Mouse (Mus musculus) small intestine, adult 2 months (tissue): ENCODE data around the gene Pcbp2. TPM values are rescaled to one million over a fixed set of nuclear protein-coding genes. Genes with fewer than 3 reads are reported as not detected.

Experiments used
- H3K27ac ChIP-seq: fragments of 200-500 bp; 2 replicates; pipeline ENCODE4 v1.5.1; 2012; ENCODE audit warnings: low read depth, low read length, control low read depth, inconsistent platforms; ENCODE audit not compliant: insufficient read depth
- H3K27me3 ChIP-seq: fragments of 200-500 bp; 2 replicates; pipeline ENCODE4 v1.6.1; 2012; ENCODE audit warnings: mild to moderate bottlenecking, moderate library complexity, low read length, inconsistent platforms; ENCODE audit not compliant: control insufficient read depth, insufficient read depth
- H3K36me3 ChIP-seq: fragments of 200-500 bp; 2 replicates; pipeline ENCODE4 v1.6.1; 2012; ENCODE audit warnings: mild to moderate bottlenecking, low read length, control low read depth, inconsistent platforms; ENCODE audit not compliant: control insufficient read depth, insufficient read depth
- H3K4me1 ChIP-seq: fragments of 200-500 bp; 2 replicates; pipeline ENCODE4 v1.6.1; 2012; ENCODE audit warnings: low read length, inconsistent platforms, mixed read lengths; ENCODE audit not compliant: control insufficient read depth, insufficient read depth, insufficient read length
- H3K4me3 ChIP-seq: fragments of 200-500 bp; 2 replicates; pipeline ENCODE4 v1.5.1; 2012; ENCODE audit warnings: low read depth, mild to moderate bottlenecking, control low read depth, inconsistent platforms, low read length, moderate library complexity
- CTCF ChIP-seq: fragments of 200-500 bp; IDR thresholded peaks from 2 replicates; pipeline ENCODE4 v1.5.1; 2012; ENCODE audit warnings: low read depth, mild to moderate bottlenecking, control low read depth, inconsistent platforms, low read length, moderate library complexity, mixed read lengths; ENCODE audit not compliant: insufficient replicate concordance, insufficient read length; ENCODE audit errors: extremely low read depth
- POLR2A ChIP-seq: fragments of 200-500 bp; IDR thresholded peaks from 2 replicates; pipeline ENCODE4 v1.6.1; 2012; ENCODE audit warnings: low read depth, mild to moderate bottlenecking, control low read depth, inconsistent platforms, low read length, moderate library complexity
- WGBS: fragments of 180-500 bp; shearing (Covaris S2); methylation state at CpG from one replicate; pipeline ENCODE4 v1.1.7; 2018; 5-methylcytosine and 5-hydroxymethylcytosine counted together
- polyA plus RNA-seq: library from polyadenylated mRNA; depleted of rRNA; stranded (reverse); fragments of >200 nt; gene quantifications from 2 replicates; pipeline ENCODE4 v1.2.3, GENCODE M21; 2012

Gene Pcbp2
- polyA plus RNA-seq, 1 experiment = 442 TPM

DNA sequence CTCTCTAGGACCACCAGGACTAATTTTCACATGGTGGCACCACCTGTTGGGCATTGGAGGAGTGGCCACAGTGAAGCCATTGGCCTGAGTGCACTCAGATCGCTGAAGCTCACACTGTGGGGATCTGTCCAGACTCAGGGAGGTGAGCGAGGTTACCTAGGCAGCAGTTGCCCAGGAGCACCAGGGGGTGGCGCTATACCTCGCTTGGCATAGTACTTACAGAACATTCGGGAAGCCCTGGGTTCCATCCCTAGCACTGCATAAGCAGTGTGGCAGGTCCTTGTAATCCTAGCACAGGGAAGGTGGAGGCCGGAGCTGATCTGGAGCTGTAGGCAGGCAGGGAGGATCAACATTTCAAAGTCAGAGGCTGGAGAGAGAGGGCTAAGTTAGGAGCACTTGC, 14.3 kb upstream of the Pcbp2 start:
- no peaks in the 10 kb centered on the region for H3K27me3 ChIP-seq
- H3K4me1 ChIP-seq = peaks cover 8% of the 10 kb centered on the region; the same call in 1 of the 2 replicates
- TF ChIP-seq CTCF (peak; percentile 49; the same call in 1 of the 2 replicates), POLR2A (no peak)
- H3K27ac ChIP-seq = no peak overlapping the region
- 59% methylated on average over 6 of the region's 6 CpGs for WGBS
- H3K4me3 ChIP-seq = no peak overlapping the region
- H3K36me3 ChIP-seq = 0 out of 2 replicates have a peak, but pooled peaks cover 3% of the 10 kb centered on the region

DNA sequence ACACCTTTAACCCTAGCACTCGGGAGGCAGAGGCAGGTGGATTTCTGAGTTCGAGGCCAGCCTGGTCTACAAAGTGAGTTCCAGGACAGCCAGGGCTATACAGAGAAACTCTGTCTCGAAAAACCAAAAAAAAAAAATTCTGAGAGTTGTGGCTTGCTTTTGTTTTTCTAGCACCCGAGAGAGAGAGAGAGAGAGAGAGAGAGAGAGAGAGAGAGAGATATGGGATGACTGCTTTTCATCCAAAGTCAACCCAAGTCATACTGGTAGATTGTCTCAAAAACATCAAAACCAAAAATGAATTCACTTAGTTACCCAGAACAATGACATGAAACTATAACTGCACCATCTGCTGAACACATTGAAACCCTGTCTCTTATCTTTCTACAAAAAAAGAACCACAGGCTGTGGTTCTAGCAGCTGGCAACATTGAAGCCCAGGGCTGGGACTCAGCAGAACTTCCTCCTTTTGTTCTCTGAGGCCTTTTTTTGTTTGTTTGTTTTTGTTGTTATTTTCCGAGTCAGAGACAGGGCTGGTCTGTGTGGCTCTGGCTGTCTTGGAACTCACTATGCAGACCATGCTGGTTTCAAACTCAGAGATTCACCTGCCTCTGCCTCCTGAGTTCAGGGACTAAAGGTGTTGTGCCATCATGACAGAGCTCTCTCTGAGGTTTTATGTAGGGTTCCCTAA, 12.1 kb upstream of the Pcbp2 start:
- WGBS = 64% methylated on average over 5 of the region's 5 CpGs
- no peaks in the 10 kb centered on the region for H3K27me3 ChIP-seq
- peaks cover 17% of the 10 kb centered on the region for H3K36me3 ChIP-seq
- peak overlapping the region; percentile 72 for H3K27ac ChIP-seq
- peaks cover 10% of the 10 kb centered on the region for H3K4me1 ChIP-seq
- H3K4me3 ChIP-seq = no peak overlapping the region
- TF ChIP-seq CTCF = no peak
- no peak for TF ChIP-seq POLR2A

DNA sequence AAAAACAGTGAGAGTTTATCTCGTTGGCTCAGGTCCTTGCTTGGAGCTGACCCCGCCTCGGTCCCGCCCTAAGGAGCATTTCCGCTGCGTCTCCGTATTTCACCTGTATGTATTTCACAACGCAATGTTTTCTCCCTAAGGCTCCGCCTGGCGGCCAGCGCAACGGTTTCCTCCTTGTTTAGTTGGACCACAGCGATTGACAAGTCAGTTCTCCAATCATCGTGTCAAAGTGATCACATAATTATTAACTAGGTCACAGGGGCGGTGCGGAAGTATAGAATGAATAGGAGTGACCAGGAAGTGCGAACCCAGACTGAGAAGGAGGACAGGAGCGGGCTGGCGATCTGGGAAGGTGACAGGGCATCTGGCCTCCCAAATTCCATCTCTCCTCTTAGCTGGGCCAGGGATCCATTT, 11.4 kb upstream of the Pcbp2 start, which contains the start of gene Prr13:
Gene Prr13 (plus strand): TSS at position 125 of the 414 bp plus-strand sequence.
- Histone ChIP-seq H3K27me3 (no peaks in the 10 kb centered on the region), H3K4me3 (peak within 1 kb of the TSS; percentile 69), H3K4me1 (peaks cover 10% of the 10 kb centered on the region), H3K36me3 (peaks cover 22% of the 10 kb centered on the region), H3K27ac (peak within 1 kb of the TSS; percentile 80)
- TF ChIP-seq POLR2A = peak; percentile 97
- peak; percentile 82; the same call in 1 of the 2 replicates for TF ChIP-seq CTCF
- WGBS = under 1% methylated on average over 19 of the region's 19 CpGs

DNA sequence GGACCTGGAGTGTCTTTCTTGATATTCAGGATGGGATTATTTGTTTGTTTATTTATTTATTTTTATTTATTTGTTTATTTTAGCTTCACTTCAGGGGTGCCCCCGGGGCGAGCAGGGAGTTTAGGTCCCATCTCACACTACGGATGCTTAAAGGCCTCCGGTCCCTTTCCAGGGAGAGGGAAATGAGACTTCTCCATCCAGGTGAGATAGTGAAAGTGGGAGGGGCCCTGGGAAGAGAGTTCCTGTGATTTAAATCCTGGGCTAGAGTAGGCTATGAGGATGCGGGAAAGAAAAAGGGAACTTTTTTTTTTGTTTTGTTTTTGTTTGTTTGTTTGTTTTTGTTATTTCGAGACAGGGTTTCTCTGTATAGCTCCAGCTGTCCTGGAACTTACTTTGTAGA, 11.0 kb upstream of the Pcbp2 start:
- 7% methylated on average over 6 of the region's 6 CpGs for WGBS

DNA sequence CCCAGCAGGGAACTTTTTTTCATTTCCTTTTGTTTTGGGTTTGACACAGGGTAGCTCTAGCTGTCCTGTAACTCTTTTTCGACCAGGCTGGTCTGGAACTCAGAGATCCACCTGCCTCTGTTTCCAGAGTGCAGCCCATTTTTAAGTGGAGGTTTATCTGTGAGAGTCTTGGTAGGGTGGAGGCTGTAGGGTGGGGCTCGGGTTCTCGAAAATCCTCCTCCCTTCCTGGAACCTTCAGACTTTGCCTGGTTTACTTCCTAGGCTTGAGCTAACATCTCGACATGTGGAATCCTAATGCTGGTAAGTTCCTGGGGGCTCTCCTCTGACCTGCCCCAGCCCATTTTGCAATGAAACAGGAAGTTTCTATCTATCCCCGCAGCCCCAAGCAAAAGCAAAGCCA, 10.5 kb upstream of the Pcbp2 start:
- H3K27me3 ChIP-seq = no peaks in the 10 kb centered on the region
- peaks cover 27% of the 10 kb centered on the region for H3K36me3 ChIP-seq
- H3K4me3 ChIP-seq = peak overlapping the region; percentile 69
- 13% methylated on average over 5 of the region's 5 CpGs for WGBS
- H3K4me1 ChIP-seq = peaks cover 10% of the 10 kb centered on the region
- H3K27ac ChIP-seq = peak overlapping the region; percentile 80
- TF ChIP-seq POLR2A (peak; percentile 37; the same call in 1 of the 2 replicates), CTCF (no peak)

More for the DNA sequence above, 11.0 kb upstream of the Pcbp2 start:
- H3K36me3 ChIP-seq = peaks cover 25% of the 10 kb centered on the region
- H3K4me3 ChIP-seq = peak overlapping the region; percentile 69
- peak overlapping the region; percentile 80 for H3K27ac ChIP-seq
- TF ChIP-seq POLR2A (no peak), CTCF (no peak)
- H3K27me3 ChIP-seq = no peaks in the 10 kb centered on the region
- peaks cover 10% of the 10 kb centered on the region for H3K4me1 ChIP-seq

DNA sequence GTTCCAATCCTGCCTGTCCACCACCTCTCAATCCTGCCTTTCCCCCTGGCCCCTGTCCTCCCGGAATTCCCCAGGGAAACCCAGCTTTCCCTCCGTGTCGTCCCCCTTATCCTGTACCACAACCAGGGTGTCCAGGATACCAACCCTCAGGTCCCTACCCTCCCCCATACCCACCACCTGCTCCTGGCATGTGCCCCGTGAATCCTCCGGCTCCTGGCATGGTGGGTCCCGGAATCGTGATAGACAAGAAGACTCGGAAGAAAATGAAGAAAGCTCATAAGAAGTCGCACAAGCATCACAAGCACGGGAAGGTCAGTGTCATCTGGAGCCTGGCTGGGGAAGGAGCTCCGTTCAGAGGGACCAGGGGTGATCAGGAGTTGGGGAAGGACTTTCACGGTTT, 9.9 kb upstream of the Pcbp2 start:
- no peak for TF ChIP-seq POLR2A
- TF ChIP-seq CTCF = no peak
- H3K4me3 ChIP-seq = peak overlapping the region; percentile 69
- WGBS = 71% methylated on average over 12 of the region's 12 CpGs
- H3K27ac ChIP-seq = peak overlapping the region; percentile 80; the same call in 1 of the 2 replicates
- no peaks in the 10 kb centered on the region for H3K27me3 ChIP-seq
- peaks cover 10% of the 10 kb centered on the region for H3K4me1 ChIP-seq
- H3K36me3 ChIP-seq = peaks cover 30% of the 10 kb centered on the region

DNA sequence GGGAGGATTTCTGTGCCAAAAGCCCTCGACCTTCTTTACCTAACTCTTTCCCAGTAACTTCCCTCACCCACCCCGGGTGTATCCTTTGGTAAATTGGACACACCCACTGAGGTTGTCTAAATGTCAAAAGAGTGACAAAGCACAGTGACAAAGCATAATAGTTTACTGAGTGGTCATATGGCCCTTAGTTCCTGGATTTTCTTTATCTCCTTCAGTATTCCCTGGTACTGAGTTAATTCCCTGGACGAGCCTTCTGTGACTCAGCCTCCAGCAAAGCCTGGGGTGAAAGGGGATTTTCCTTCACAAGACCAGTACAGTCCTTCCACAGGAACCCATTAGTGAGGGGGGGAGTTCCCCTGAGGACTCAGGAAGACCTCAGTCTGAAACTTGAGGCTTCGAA, 9.4 kb upstream of the Pcbp2 start:
- Histone ChIP-seq H3K4me3 (peak overlapping the region; percentile 69), H3K36me3 (peaks cover 32% of the 10 kb centered on the region), H3K27me3 (no peaks in the 10 kb centered on the region), H3K4me1 (peaks cover 10% of the 10 kb centered on the region), H3K27ac (peak overlapping the region; percentile 39; the same call in 1 of the 2 replicates)
- WGBS = 35% methylated on average over 4 of the region's 4 CpGs
- no peak for TF ChIP-seq POLR2A
- TF ChIP-seq CTCF = no peak
